Mouse (Mus musculus): ENCODE results near the gene Nmb. TPM values are rescaled to one million over a fixed set of nuclear protein-coding genes. Genes with fewer than 3 reads are reported as not detected.

Gene Nmb
- polyA plus RNA-seq, 1 experiment from 2014 or later = 10.3 TPM

DNA sequence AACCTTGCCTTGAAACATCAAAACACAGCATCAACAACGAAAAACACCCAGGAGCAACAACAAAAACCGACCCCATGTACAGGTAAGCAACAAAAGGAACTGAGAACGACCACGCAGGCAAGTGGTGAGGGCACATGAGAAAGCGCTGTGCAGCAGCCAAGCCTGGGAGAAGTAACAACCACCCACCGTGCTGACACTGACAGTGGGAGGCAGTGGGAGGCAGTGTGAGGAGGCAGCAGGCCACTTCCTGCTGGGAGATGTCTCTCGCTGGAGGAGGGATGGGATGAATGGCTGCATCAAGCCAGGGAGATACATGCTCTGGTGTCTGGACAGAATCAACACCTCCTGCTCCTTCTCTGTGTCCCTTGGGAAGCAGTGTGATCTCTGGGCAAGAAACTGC is 7.7 kb downstream of the Nmb start:
- no peaks in the 10 kb centered on the region for H3K27me3 ChIP-seq (ENCODE audit: insufficient read depth, low read length)
- H3K9me3 ChIP-seq (ENCODE audit: low read depth, low read length) = no peaks in the 10 kb centered on the region
- 82% methylated on average over 7 of the region's 7 CpGs for WGBS
- no peak overlapping the region for H3K4me3 ChIP-seq (ENCODE audit: low read depth, low read length)
- H3K4me2 ChIP-seq = no peak overlapping the region
- no peak overlapping the region for H3K9ac ChIP-seq
- H3K27ac ChIP-seq (ENCODE audit: low read depth) = no peak overlapping the region
- DNase-seq = no peak
- TF ChIP-seq CTCF (IDR thresholded peaks at IDR 0.05; ENCODE audit: low read depth) = no peak
- 0 out of 2 replicates have a peak, but pooled peaks cover 7% of the 10 kb centered on the region for H3K4me1 ChIP-seq (ENCODE audit: insufficient read depth)
- peaks cover 66% of the 10 kb centered on the region for H3K36me3 ChIP-seq (ENCODE audit: insufficient read depth)
- ATAC-seq (ENCODE audit: insufficient read depth) = no peak

GRCm38 (mm10) chr7:80894815-80895519 is 9.9 kb downstream of the Nmb start:
- Histone ChIP-seq H3K4me2 (no peak overlapping the region), H3K4me1 (ENCODE audit: insufficient read depth) (0 out of 2 replicates have a peak, but pooled peaks cover under 1% of the 10 kb centered on the region), H3K9me3 (ENCODE audit: low read depth, low read length) (no peaks in the 10 kb centered on the region), H3K27ac (ENCODE audit: low read depth) (no peak overlapping the region), H3K36me3 (ENCODE audit: insufficient read depth) (peaks cover 85% of the 10 kb centered on the region), H3K9ac (no peak overlapping the region), H3K27me3 (ENCODE audit: insufficient read depth, low read length) (no peaks in the 10 kb centered on the region), H3K4me3 (ENCODE audit: low read depth, low read length) (no peak overlapping the region)
- no peak for DNase-seq
- TF ChIP-seq CTCF (IDR thresholded peaks at IDR 0.05; ENCODE audit: low read depth) = no peak
- 89% methylated on average over 14 of the region's 14 CpGs for WGBS
- ATAC-seq (ENCODE audit: insufficient read depth) = no peak

DNA sequence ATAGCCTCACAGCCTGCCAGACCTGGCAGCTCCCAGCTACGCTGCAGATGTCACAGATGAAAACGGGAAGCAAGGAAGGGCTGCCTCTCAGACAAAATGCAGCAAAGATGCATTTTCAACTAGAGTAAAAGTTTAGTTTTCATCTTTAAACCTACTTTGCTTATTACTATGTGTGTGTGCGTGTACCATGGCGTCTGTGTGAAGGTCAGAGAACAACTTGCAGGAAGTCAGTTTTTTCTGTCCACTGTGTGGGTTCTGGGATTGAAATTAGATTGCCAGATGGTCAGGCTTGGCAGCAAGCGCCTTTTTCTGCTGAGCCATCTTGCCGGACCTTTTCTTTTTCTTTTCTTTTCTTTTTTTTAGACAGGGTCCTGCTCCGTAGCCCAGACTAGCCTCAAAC is 10.7 kb downstream of the Nmb start:
- Histone ChIP-seq H3K4me1 (ENCODE audit: insufficient read depth) (no peaks in the 10 kb centered on the region), H3K9me3 (ENCODE audit: low read depth, low read length) (no peaks in the 10 kb centered on the region), H3K27me3 (ENCODE audit: insufficient read depth, low read length) (no peaks in the 10 kb centered on the region), H3K9ac (no peak overlapping the region), H3K27ac (ENCODE audit: low read depth) (no peak overlapping the region), H3K4me2 (no peak overlapping the region), H3K4me3 (ENCODE audit: low read depth, low read length) (no peak overlapping the region), H3K36me3 (ENCODE audit: insufficient read depth) (peaks cover 87% of the 10 kb centered on the region)
- DNase-seq (no peak), ATAC-seq (ENCODE audit: insufficient read depth) (no peak)
- no peak for TF ChIP-seq CTCF (IDR thresholded peaks at IDR 0.05; ENCODE audit: low read depth)
- 79% methylated on average over 7 of the region's 7 CpGs for WGBS

GRCm38 (mm10) chr7:80893753-80894129 is 11.1 kb downstream of the Nmb start:
- peaks cover 85% of the 10 kb centered on the region for H3K36me3 ChIP-seq (ENCODE audit: insufficient read depth)
- ATAC-seq (ENCODE audit: insufficient read depth) (no peak), DNase-seq (peak; percentile 21)
- H3K4me3 ChIP-seq (ENCODE audit: low read depth, low read length) = no peak overlapping the region
- 68% methylated on average over 6 of the region's 6 CpGs for WGBS
- no peaks in the 10 kb centered on the region for H3K4me1 ChIP-seq (ENCODE audit: insufficient read depth)
- H3K9me3 ChIP-seq (ENCODE audit: low read depth, low read length) = no peaks in the 10 kb centered on the region
- H3K9ac ChIP-seq = no peak overlapping the region
- no peaks in the 10 kb centered on the region for H3K27me3 ChIP-seq (ENCODE audit: insufficient read depth, low read length)
- H3K4me2 ChIP-seq = no peak overlapping the region
- no peak overlapping the region; the same call in 1 of the 2 replicates for H3K27ac ChIP-seq (ENCODE audit: low read depth)
- no peak for TF ChIP-seq CTCF (IDR thresholded peaks at IDR 0.05; ENCODE audit: low read depth)

DNA sequence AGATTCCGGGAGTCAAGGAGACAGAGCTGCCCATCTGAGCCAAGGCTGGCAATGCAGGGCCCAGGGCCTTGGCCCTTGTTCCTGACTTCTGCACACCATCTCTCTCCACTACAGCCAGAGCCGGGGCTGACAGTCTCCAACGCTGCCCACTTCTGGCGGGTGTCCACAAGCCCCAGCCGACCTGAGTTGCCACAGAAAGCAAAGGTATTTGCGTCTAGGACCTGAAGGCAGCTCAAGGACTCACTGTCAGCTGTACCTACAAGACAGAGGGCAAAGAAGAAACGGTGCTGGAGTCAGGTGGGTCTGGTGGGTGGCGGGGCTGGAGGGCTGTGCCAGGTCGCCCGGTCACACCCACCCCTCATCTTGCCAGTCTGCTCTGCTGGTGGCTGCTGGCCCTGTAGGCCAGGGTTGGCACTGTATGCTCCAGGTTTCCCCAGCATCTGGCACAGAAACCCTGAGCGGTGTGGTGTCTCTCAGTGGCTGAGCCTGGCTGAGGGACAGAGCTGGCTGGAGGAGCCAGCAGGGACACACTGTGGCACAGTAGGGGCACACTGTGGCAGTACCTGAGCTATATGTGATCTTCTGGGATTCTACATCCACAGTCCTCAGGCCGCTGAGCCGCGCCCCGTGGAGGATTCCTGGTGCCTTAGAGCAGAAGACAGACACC is 11.7 kb downstream of the Nmb start:
- H3K9me3 ChIP-seq (ENCODE audit: low read depth, low read length) = no peaks in the 10 kb centered on the region
- peaks cover 80% of the 10 kb centered on the region for H3K36me3 ChIP-seq (ENCODE audit: insufficient read depth)
- H3K9ac ChIP-seq = no peak overlapping the region
- no peak overlapping the region for H3K4me3 ChIP-seq (ENCODE audit: low read depth, low read length)
- H3K4me2 ChIP-seq = no peak overlapping the region
- no peak for ATAC-seq (ENCODE audit: insufficient read depth)
- 88% methylated on average over 15 of the region's 15 CpGs for WGBS
- DNase-seq = no peak
- no peaks in the 10 kb centered on the region for H3K27me3 ChIP-seq (ENCODE audit: insufficient read depth, low read length)
- no peaks in the 10 kb centered on the region for H3K4me1 ChIP-seq (ENCODE audit: insufficient read depth)
- TF ChIP-seq CTCF (IDR thresholded peaks at IDR 0.05; ENCODE audit: low read depth) = no peak
- H3K27ac ChIP-seq (ENCODE audit: low read depth) = no peak overlapping the region; the same call in 1 of the 2 replicates

DNA sequence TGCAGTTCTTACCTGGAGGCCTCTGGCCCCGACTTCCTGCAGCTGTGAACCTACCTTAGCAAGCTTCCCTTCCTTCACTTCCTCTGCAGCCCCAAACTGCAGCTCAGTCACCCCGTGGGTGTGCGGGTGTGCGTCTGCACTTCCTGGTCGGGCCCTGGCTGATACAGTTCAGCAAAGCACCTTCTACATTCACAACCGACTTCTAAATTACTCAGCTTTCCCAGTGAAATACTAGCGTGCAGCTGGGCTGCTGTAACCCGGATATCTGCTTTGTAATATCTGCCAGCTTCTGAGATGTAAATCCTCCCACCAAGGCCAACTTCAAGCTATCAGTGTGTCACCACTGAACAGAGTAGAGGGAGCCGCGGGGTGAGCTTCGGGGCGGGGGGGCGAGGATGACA is 15.0 kb downstream of the Nmb start:
- no peak for TF ChIP-seq CTCF (IDR thresholded peaks at IDR 0.05; ENCODE audit: low read depth)
- Histone ChIP-seq H3K27ac (ENCODE audit: low read depth) (peak overlapping the region; percentile 32; the same call in 1 of the 2 replicates), H3K36me3 (ENCODE audit: insufficient read depth) (peaks cover 50% of the 10 kb centered on the region), H3K4me2 (no peak overlapping the region), H3K4me1 (ENCODE audit: insufficient read depth) (no peaks in the 10 kb centered on the region), H3K9ac (no peak overlapping the region), H3K27me3 (ENCODE audit: insufficient read depth, low read length) (no peaks in the 10 kb centered on the region), H3K9me3 (ENCODE audit: low read depth, low read length) (no peaks in the 10 kb centered on the region), H3K4me3 (ENCODE audit: low read depth, low read length) (no peak overlapping the region)
- no peak for DNase-seq
- ATAC-seq (ENCODE audit: insufficient read depth) = no peak
- 75% methylated on average over 13 of the region's 13 CpGs for WGBS

- no peaks in the 10 kb centered on the region for H3K4me1 ChIP-seq (ENCODE audit: insufficient read depth)
- H3K9me3 ChIP-seq (ENCODE audit: low read depth, low read length) = no peaks in the 10 kb centered on the region
- H3K27ac ChIP-seq (ENCODE audit: low read depth) = peak overlapping the region; percentile 32; the same call in 1 of the 2 replicates
- H3K9ac ChIP-seq = no peak overlapping the region
- ATAC-seq (ENCODE audit: insufficient read depth) = peak; percentile 81
- no peak overlapping the region for H3K4me2 ChIP-seq
- peak; percentile 78 for DNase-seq
- peaks cover 43% of the 10 kb centered on the region for H3K36me3 ChIP-seq (ENCODE audit: insufficient read depth)
- TF ChIP-seq CTCF (IDR thresholded peaks at IDR 0.05; ENCODE audit: low read depth) = no peak
- no peaks in the 10 kb centered on the region for H3K27me3 ChIP-seq (ENCODE audit: insufficient read depth, low read length)
- H3K4me3 ChIP-seq (ENCODE audit: low read depth, low read length) = no peak overlapping the region
- WGBS = 41% methylated on average over 9 of the region's 9 CpGs
Measured at GRCm38 (mm10) chr7:80889021-80889511, 15.8 kb downstream of the Nmb start.

Measured in lung, embryonic 14.5 days (tissue).